Mouse (Mus musculus): ENCODE results near the gene Spx. TPM values are rescaled to one million over a fixed set of nuclear protein-coding genes. Genes with fewer than 3 reads are reported as not detected.

The Spx gene
- polyA plus RNA-seq, 1 experiment from 2014 or later: 0.11 TPM

DNA sequence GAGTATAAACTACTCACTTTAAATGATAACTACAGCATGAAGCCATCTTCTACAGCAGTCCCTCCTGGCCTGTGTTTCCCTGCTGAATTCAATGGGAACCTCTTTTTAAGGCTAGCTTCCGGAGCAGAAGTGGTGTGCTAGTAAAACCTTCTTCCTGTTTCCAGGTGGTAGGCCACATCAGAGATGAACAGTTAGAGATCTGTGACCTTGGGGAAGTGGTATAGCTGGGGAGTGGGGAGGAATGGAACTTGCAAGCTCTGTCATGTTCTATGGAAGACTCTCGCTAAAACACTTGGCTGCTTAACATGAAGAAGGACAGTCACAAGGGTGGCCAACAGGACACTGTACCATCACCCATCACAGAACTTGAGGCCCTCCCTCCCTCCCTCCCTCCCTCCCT, 40.1 kb downstream of the Spx start:
- Histone ChIP-seq H3K4me1 (no peaks in the 10 kb centered on the region), H3K9me3 (replicated peaks) (no peaks in the 10 kb centered on the region), H3K27ac (no peak overlapping the region), H3K4me2 (no peak overlapping the region), H3K27me3 (replicated peaks) (no peaks in the 10 kb centered on the region), H3K9ac (no peak overlapping the region), H3K4me3 (no peak overlapping the region), H3K36me3 (no peaks in the 10 kb centered on the region; the same call in 1 of the 2 replicates)
- 57% methylated on average over 2 of the region's 2 CpGs for WGBS (ENCODE audit: insufficient replicate concordance)
- ATAC-seq: no peak

DNA sequence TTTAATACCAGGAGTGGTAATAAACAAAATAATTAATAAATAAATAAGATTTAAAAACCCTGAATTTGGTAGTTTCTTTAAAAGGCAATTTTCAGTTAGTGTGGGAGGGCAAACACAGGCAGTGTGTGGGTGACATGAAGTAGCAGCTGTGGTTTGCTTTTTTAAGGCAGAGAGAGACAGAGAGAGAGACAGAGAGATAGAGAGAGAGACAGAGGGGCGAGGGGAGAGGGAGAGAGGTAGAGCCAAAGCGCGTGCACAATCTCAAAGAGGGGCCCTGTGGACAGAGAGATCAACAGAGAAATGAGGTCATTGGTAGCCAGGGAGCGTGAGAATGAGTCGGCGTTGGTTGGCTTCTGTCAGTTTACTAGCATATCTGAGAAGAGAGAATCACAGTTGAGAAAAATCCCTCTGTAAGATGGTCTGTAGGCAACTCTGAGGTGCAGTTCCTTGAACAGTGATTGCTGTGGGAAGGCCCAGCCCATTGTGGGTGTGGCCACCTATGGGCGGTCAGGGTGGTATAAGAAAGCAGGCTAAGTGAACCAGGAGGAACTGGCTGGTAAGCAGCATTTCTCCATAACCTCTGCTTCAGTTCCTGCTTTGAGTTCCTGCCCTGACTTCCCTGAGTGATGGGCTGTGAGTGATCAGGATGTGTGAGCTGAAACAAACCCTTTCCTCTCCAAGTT, 42.2 kb downstream of the Spx start:
- Histone ChIP-seq H3K27ac (no peak overlapping the region), H3K36me3 (no peaks in the 10 kb centered on the region; the same call in 1 of the 2 replicates), H3K27me3 (replicated peaks) (no peaks in the 10 kb centered on the region), H3K4me3 (no peak overlapping the region), H3K4me2 (no peak overlapping the region), H3K9me3 (replicated peaks) (no peaks in the 10 kb centered on the region), H3K4me1 (no peaks in the 10 kb centered on the region), H3K9ac (no peak overlapping the region)
- peak; percentile 31; the same call in 1 of the 2 replicates for ATAC-seq
- 49% methylated on average over 7 of the region's 7 CpGs for WGBS (ENCODE audit: insufficient replicate concordance)

- H3K27me3 ChIP-seq (replicated peaks): no peaks in the 10 kb centered on the region
- no peak overlapping the region for H3K27ac ChIP-seq
- H3K4me1 ChIP-seq: no peaks in the 10 kb centered on the region
- H3K4me2 ChIP-seq: no peak overlapping the region
- no peak overlapping the region for H3K9ac ChIP-seq
- 62% methylated on average over 7 of the region's 7 CpGs for WGBS (ENCODE audit: insufficient replicate concordance)
- H3K4me3 ChIP-seq: no peak overlapping the region
- no peaks in the 10 kb centered on the region; the same call in 1 of the 2 replicates for H3K36me3 ChIP-seq
- no peaks in the 10 kb centered on the region for H3K9me3 ChIP-seq (replicated peaks)
- no peak for ATAC-seq
Observed at GRCm38 (mm10) chr6:142458010-142458409, 44.8 kb downstream of the Spx start.

- no peak overlapping the region for H3K4me3 ChIP-seq
- H3K9ac ChIP-seq: no peak overlapping the region
- no peaks in the 10 kb centered on the region for H3K9me3 ChIP-seq (replicated peaks)
- no peaks in the 10 kb centered on the region for H3K27me3 ChIP-seq (replicated peaks)
- 58% methylated on average over 14 of the region's 14 CpGs for WGBS (ENCODE audit: insufficient replicate concordance)
- no peaks in the 10 kb centered on the region for H3K4me1 ChIP-seq
- no peaks in the 10 kb centered on the region; the same call in 1 of the 2 replicates for H3K36me3 ChIP-seq
- H3K27ac ChIP-seq: no peak overlapping the region
- H3K4me2 ChIP-seq: no peak overlapping the region
- peak; percentile 68 for ATAC-seq
Observed at GRCm38 (mm10) chr6:142459017-142459678, 45.9 kb downstream of the Spx start.

- Histone ChIP-seq H3K4me3 (no peak overlapping the region), H3K9ac (no peak overlapping the region), H3K4me2 (no peak overlapping the region), H3K4me1 (no peaks in the 10 kb centered on the region), H3K27ac (no peak overlapping the region), H3K36me3 (no peaks in the 10 kb centered on the region), H3K9me3 (replicated peaks) (no peaks in the 10 kb centered on the region), H3K27me3 (replicated peaks) (no peaks in the 10 kb centered on the region)
- ATAC-seq: no peak
- 62% methylated on average over 6 of the region's 6 CpGs for WGBS (ENCODE audit: insufficient replicate concordance)
Observed at GRCm38 (mm10) chr6:142462194-142462593, 49.0 kb downstream of the Spx start.

Other genes starting within 250 kb of the Spx start
- not detected in 2 replicates for gene Slco1a6, start 204.9 kb upstream of the Spx start, polyA plus RNA-seq (2016; fragmentation: Nextera tagmentation; extraction: Ambion mirVana)
- not detected in 2 replicates for gene Iapp, start 115.0 kb upstream of the Spx start, polyA plus RNA-seq (2016; fragmentation: Nextera tagmentation; extraction: Ambion mirVana)
- gene Slco1a5, start 90.5 kb upstream of the Spx start, polyA plus RNA-seq (2016; fragmentation: Nextera tagmentation; extraction: Ambion mirVana): not detected in 2 replicates
- gene Pyroxd1, start 67.8 kb upstream of the Spx start, polyA plus RNA-seq (2016; fragmentation: Nextera tagmentation; extraction: Ambion mirVana): 6.6 and 6.9 TPM in 2 replicates
- gene Recql, start 26.4 kb upstream of the Spx start, polyA plus RNA-seq (2016; fragmentation: Nextera tagmentation; extraction: Ambion mirVana): 25.8 and 25.9 TPM in 2 replicates
- 51.3 and 54.6 TPM in 2 replicates for gene Golt1b, start 26.2 kb upstream of the Spx start, polyA plus RNA-seq (2016; fragmentation: Nextera tagmentation; extraction: Ambion mirVana)
- gene Gys2, start 59.7 kb downstream of the Spx start, polyA plus RNA-seq (2016; fragmentation: Nextera tagmentation; extraction: Ambion mirVana): 34.4 and 36.7 TPM in 2 replicates
- gene Ldhb, start 94.5 kb downstream of the Spx start, polyA plus RNA-seq (2016; fragmentation: Nextera tagmentation; extraction: Ambion mirVana): 61.7 and 63.3 TPM in 2 replicates
- gene Kcnj8, start 158.2 kb downstream of the Spx start, polyA plus RNA-seq (2016; fragmentation: Nextera tagmentation; extraction: Ambion mirVana): 2.5 and 3.1 TPM in 2 replicates

All from liver, embryonic 12.5 days (tissue).